Mouse (Mus musculus) CD4-positive, CD25-positive, alpha-beta regulatory T cell, adult 4 months (primary cell): ENCODE measurements around the gene Tmem184b. TPM values are rescaled to one million over a fixed set of nuclear protein-coding genes. Genes with fewer than 3 reads are reported as not detected.
A peak's percentile ranks its signal among the peaks of the same experiment; 100 is the strongest.

Experiments used
- ATAC-seq: one replicate; pipeline ENCODE4 v1.8.0; 2017
- polyA plus RNA-seq, 2 experiments: library from polyadenylated mRNA; unstranded; fragments of 100-300 nt; shearing (Covaris generic); gene quantifications; one replicate each; pipeline ENCODE4 v1.2.1; 2017

The Tmem184b gene
- polyA plus RNA-seq, 2 experiments from 2014 or later = 9.6 to 12.5 TPM

GRCm38 (mm10) chr15:79333409-79333808 lies 70.0 kb downstream of the Tmem184b start:
- ATAC-seq = no peak

GRCm38 (mm10) chr15:79330521-79330920 lies 72.8 kb downstream of the Tmem184b start:
- no peak for ATAC-seq

DNA sequence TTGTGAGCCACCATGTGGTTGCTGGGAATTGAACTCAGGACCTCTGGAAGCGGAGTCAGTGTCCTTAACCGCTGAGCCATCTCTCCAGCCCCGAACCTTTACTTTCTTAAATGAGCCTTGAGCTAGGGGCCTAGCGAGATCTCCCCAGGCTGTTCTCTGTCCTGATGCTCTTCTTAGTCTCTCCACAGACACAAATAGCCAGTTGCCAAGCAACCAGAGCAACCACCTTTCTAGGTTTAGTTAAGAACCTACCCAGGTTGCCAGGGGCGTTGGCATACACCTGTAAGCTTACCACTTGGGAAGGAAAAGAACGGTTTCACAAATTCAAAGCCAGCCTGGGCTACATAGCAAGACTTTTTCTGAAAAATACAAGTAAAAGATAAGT lies 73.4 kb downstream of the Tmem184b start:
- no peak for ATAC-seq

DNA sequence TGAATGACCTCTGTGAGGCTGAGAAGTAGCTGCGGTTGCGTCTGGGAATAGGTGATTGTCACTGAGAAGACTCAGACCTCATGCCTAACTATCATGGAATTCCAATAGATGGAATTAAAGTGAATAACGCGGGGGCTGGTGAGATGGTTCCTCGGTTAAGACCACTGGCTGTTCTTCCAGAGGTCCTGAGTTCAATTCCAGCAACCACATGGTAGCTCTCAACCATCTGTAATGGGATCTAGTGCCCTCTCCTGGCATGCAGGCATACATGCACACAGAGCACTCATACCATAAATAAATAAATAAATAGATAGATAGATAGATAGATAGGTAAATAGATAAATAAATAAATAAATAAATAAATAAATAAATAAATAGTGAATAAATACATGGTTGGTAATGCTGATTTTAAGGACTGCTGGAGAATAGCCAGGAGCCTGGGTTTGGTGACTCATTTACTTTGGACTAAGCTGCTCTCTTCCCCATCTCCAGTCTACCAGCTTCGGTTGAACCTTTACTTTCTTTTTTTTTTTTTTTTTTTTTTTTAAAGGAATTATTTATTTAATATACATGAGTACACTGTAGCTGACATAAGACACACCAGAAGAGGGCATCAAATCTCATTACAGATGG lies 73.9 kb downstream of the Tmem184b start:
- ATAC-seq = no peak

DNA sequence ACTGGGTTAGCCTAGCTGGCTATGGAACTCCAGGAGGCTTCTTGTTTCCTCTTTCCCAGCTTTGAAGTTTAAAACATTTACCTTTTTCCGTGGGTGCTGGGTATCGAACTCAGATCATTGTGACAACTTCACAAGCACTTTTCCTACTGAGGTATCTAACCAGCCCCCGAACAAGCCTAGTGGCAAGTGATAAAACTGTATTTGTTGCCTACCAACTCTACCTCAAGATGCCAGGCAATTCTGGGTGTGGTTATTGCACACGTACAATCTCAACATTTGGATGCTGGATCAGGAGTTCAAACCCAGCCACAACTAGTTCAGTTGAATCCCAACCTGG lies 74.5 kb downstream of the Tmem184b start:
- ATAC-seq = no peak

- peak; percentile 76 for ATAC-seq
These were observed 75.1 kb downstream of the Tmem184b start, which contains the start of gene Pla2g6 for GRCm38 (mm10) chr15:79328058-79328938. Gene Pla2g6, minus strand, starts transcription at chr15:79328390.

DNA sequence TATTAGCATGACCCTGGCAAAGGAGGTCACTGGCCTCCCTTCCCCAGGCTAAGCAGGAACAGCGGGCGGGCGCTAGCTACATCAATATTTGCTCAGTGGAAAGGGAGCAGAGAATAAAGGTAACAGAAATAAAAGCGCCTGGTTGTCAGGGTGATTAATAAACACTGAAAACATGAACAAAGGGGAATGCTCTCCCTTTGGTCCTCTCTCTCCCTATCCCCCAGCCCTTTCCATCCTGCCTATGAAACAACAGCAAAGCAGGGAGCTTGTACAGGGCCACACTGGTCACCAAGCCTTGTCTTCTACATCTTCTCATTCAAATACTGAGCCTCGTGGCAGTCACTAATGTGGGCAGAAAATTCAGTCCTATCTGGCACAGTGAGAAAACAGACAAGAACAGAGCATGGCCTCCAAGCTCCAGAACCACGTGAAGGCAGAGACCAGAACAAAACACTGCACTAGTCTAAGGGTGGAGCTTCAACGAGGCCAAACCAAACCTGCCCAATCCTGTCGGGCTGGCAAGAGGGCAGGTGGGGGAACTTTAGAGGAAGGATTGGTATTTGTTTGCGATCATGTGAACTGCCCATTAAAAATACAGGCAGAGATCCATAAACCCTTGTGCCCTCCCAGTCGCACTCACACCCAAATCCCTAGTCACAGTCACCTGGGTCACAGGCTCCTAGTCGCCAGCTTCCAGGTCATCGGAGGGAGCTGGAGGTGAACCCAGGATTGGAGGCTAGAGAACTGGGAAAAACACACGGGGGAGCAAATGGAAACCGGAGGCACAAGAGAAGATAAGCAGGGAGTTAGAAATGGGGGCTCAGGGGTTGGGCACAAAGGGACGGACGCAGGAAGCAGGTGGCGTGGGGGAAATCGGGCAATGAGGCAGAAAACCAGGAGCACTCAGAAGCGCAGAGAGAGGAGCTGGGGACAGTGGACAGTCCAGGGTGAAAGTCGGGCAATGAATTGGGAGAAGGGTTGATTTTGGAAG lies 76.1 kb downstream of the Tmem184b start:
- peak; percentile 4 for ATAC-seq

GRCm38 (mm10) chr15:79326264-79326663 lies 77.1 kb downstream of the Tmem184b start:
- no peak for ATAC-seq

DNA sequence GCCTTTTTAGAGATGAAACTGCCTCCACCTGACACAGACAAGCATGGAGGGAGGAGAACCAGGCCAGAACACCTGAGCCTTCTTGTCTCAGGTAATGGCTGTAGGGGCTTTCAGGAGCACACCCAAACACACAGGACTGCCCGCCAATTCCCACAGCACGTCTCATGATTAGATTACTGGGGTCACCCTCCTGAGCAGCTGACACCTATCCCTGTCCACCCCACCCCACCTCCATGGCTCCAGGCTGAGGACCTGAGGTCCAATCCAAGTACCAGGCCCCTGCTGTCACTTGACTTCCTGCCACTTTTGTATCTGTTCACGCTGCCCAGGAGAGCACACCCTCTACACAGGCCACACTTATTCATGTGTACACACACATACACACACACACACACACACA lies 77.6 kb downstream of the Tmem184b start:
- ATAC-seq = no peak

GRCm38 (mm10) chr15:79324373-79324772 lies 79.0 kb downstream of the Tmem184b start:
- ATAC-seq = no peak

DNA sequence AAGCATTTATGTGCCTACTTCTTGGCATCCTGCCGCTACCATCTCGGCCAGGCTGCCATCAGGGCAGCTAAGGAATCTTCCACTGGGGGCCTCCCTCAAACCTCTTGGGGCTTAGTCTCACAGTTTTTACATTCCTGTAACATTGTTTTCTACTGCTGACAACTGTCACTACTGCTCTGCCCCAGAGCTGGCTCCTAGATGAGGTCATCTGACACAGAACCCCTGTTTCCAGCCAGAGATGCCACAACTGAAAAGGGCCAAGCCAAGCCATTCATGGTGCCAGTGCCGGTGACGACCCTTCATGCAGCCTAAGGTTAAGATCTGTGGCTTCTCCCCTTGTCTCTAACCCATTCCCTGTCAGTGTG lies 79.6 kb downstream of the Tmem184b start:
- no peak for ATAC-seq

- peak; percentile 68 for ATAC-seq
These were observed 80.2 kb downstream of the Tmem184b start for GRCm38 (mm10) chr15:79322991-79323790.

DNA sequence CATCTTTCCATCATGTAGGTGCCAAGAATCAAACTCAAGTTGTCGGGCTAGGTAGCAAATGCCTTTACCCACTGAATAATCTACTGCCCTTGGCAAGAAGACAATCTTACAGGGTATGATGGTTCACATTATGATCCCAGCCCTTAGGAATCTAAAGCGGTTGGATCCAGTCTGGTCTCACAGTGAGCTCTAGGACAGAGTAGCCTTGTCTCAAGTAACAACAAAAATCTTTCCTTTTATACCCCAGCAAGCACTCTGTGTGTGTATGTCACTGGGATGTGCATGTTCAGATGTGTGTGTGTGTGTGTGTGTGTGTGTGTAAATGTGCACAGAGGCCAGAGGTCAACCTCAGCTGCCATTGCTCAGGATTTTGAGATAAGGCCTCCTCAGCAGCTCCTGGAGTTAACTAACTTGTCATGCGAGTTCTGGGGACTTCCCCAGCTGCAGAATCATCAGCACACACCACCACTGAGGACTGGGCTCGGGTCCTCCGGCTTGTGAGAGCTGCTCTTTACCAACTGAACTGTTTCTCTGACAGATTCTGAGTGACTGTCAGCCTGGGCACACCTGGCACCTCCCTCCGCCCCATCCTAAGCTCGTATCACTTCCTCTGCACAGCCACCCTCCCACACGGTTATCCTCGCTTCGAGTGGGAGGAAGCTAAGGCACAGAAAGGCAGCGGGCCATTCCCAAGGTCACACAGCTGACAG lies 80.9 kb downstream of the Tmem184b start:
- peak; percentile 65 for ATAC-seq

GRCm38 (mm10) chr15:79321733-79322190 lies 81.6 kb downstream of the Tmem184b start:
- no peak for ATAC-seq

DNA sequence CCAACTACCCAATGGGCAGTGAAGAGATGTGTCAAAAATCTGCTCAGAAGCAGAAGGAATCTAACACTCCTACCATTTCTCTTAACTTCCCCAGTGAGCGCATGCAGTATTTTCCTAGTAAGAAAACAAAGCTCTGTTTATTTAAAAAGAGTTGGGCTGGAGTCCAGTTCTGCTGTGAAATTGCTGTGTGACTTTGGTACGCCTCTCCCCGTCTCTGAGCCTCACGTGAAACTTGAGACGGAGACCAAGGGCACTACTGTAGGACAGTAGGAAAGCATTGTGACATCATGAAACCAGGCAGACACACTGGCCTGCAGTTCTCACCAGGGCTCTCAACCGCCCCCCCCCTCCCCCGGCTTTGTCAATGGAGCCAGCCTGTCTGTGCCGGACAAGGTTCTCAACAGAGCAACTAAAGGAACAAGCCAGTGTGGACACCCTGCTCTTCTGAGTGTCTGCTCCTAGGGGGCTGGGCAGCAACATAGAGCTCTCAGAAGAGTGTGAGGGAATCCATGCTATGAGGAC lies 89.5 kb downstream of the Tmem184b start:
- ATAC-seq = no peak

Other genes starting within 250 kb of the Tmem184b start
- not detected for gene Sox10, start 238.3 kb downstream of the Tmem184b start, polyA plus RNA-seq
- gene Pick1, start 174.4 kb downstream of the Tmem184b start, polyA plus RNA-seq = 10 to 100 TPM in 1 of 2 experiments, 1 to 10 TPM in 1; 6.0 to 10.5 TPM
- gene Gm49486, start 174.2 kb downstream of the Tmem184b start, polyA plus RNA-seq = under 1 TPM in 1 of 2 experiments, not detected in 1; 0.52 TPM
- not detected for gene Slc16a8, start 148.8 kb downstream of the Tmem184b start, polyA plus RNA-seq
- not detected for gene Baiap2l2, start 118.0 kb downstream of the Tmem184b start, polyA plus RNA-seq
- 10 to 100 TPM; 12.1 to 19.9 TPM for gene Pla2g6, start 75.2 kb downstream of the Tmem184b start, polyA plus RNA-seq
- gene Maff, start 56.9 kb downstream of the Tmem184b start, polyA plus RNA-seq = 1 to 10 TPM; 1.3 to 1.9 TPM
- 1 to 10 TPM; 3.1 to 6.2 TPM for gene Csnk1e, start 52.0 kb upstream of the Tmem184b start, polyA plus RNA-seq
- not detected for gene Kcnj4, start 101.7 kb upstream of the Tmem184b start, polyA plus RNA-seq
- not detected for gene Kdelr3, start 112.8 kb upstream of the Tmem184b start, polyA plus RNA-seq
- gene Ddx17, start 143.2 kb upstream of the Tmem184b start, polyA plus RNA-seq = 10 to 100 TPM; 28.9 to 39.9 TPM
- not detected for gene Dmc1, start 201.5 kb upstream of the Tmem184b start, polyA plus RNA-seq